Mouse (Mus musculus): ENCODE data around the gene Kif21b. TPM values are rescaled to one million over a fixed set of nuclear protein-coding genes. Genes with fewer than 3 reads are reported as not detected.

Gene Kif21b
- total and polyA plus RNA-seq, 3 experiments, result 4.0 to 34.0 TPM; not detected in 1

DNA sequence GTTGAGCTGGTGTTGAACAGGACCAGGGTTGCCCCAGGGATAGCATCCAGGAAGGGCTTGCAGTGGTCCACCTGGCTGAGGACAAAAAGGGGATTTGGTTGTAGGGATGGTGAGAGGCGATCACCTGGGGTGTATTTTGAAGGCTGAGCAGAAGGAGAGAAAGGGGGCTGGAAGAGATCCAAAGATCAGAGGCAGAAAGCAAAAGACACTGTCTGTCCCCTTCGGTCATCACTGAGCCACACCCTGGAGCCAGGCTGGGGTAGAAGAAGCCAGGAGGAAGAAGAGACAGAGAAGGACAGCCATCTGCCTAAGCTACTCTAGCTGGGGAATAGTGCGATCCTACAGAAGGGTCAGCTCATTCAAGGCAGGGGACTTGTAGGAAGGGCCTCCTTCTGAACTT, 28.6 kb upstream of the Kif21b start:
- Histone ChIP-seq H3K36me3 (ENCODE audit: control insufficient read depth in 1 of 2, insufficient read depth in 2 of 2, low read length in 2 of 2) (peaks cover 0 to 3% of the 10 kb centered on the region in 2 experiments; a peak in 2 of 4 replicates), H3K9me3 (replicated peaks; ENCODE audit: insufficient read depth, low read length) (no peaks in the 10 kb centered on the region), H3K79me2 (ENCODE audit: control insufficient read depth, insufficient read depth, low read length, poor library complexity) (no peaks in the 10 kb centered on the region), H3K27me3 (ENCODE audit: control insufficient read depth in 1 of 2, insufficient read depth in 2 of 2, low read length in 2 of 2) (0 out of 4 replicates have a peak, but pooled peaks cover 0 to 2% of the 10 kb centered on the region in 2 experiments), H3K4me1 (ENCODE audit: control insufficient read depth in 1 of 2, insufficient read depth in 2 of 2, low read length in 2 of 2) (peaks cover 0 to 15% of the 10 kb centered on the region in 2 experiments; a peak in 2 of 4 replicates), H3K27ac (ENCODE audit: control insufficient read depth, low read depth, low read length) (no peak overlapping the region), H3K4me3 (ENCODE audit: control insufficient read depth in 1 of 2, insufficient read depth in 1 of 2, low read depth in 2 of 2, low read length in 2 of 2) (no peak overlapping the region), H3K9ac (ENCODE audit: control insufficient read depth, low read depth, low read length, poor library complexity, severe bottlenecking) (no peak overlapping the region)
- no peak for TF ChIP-seq UBTF (IDR thresholded peaks at IDR 0.05; ENCODE audit: borderline replicate concordance, insufficient read depth, low read depth, low read length)
- no peak for TF ChIP-seq KAT2A (conservative IDR thresholded peaks at IDR 0.05; ENCODE audit: low read depth, low read length)
- no peak for TF ChIP-seq CHD1 (IDR thresholded peaks at IDR 0.05; ENCODE audit: low read depth, low read length)
- TF ChIP-seq SMC3 (IDR thresholded peaks at IDR 0.05; ENCODE audit: low read depth, low read length), result no peak
- TF ChIP-seq GATA1 (IDR thresholded peaks at IDR 0.05; ENCODE audit: low read depth, low read length), result no peak
- TF ChIP-seq CTCF (IDR thresholded peaks at IDR 0.05 in 2 of 3, conservative IDR thresholded peaks at IDR 0.05 in 1 of 3; ENCODE audit: control insufficient read depth in 1 of 3, insufficient read depth in 1 of 3, low read depth in 2 of 3, low read length in 3 of 3, poor library complexity in 1 of 3, severe bottlenecking in 1 of 3), result no peak
- TF ChIP-seq EP300 (IDR thresholded peaks at IDR 0.05; ENCODE audit: low read depth in 1 of 2, low read length in 2 of 2), result no peak
- no peak for TF ChIP-seq TBP (IDR thresholded peaks at IDR 0.05; ENCODE audit: low read depth, low read length)
- no peak for TF ChIP-seq MEF2A (IDR thresholded peaks at IDR 0.05; ENCODE audit: extremely low read depth, insufficient replicate concordance, low read depth, low read length, poor library complexity, severe bottlenecking)
- no peak for TF ChIP-seq MYB (IDR thresholded peaks at IDR 0.05; ENCODE audit: low read depth, low read length)
- TF ChIP-seq E2F4 (IDR thresholded peaks at IDR 0.05; ENCODE audit: borderline replicate concordance, low read depth, low read length), result no peak
- TF ChIP-seq ETS1 (IDR thresholded peaks at IDR 0.05; ENCODE audit: low read depth, low read length), result no peak
- TF ChIP-seq ZC3H11A (IDR thresholded peaks at IDR 0.05; ENCODE audit: low read depth, low read length), result no peak
- no peak for TF ChIP-seq POLR2A (IDR thresholded peaks at IDR 0.05; ENCODE audit: control insufficient read depth in 1 of 2, insufficient read depth in 1 of 2, low read depth in 1 of 2, low read length in 2 of 2, poor library complexity in 1 of 2)
- no peak for TF ChIP-seq TAL1 (IDR thresholded peaks at IDR 0.05; ENCODE audit: low read length)
- DNase-seq (ENCODE audit: low read depth, low spot score), result no peak

DNA sequence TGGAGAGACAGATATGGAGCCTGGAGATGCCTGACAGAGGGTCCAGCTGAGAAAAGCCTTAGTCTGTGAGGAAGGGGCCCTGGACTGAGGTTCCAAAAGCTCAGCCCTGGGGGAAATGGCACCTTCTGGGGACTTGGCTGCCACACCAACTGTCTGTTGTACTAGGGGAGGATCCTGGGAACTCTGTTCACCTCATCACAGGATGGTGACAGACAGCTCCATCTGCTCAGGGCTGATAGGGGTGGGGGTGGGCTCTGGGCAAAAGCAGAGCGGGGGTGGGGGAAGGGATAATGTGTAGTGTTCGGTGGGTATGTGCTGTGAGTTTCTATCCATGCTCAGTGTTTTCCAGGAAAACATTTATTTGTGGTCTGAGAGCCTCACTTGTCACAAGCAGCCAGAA, 28.2 kb upstream of the Kif21b start:
- Histone ChIP-seq H3K9ac (ENCODE audit: control insufficient read depth, low read depth, low read length, poor library complexity, severe bottlenecking) (no peak overlapping the region), H3K27ac (ENCODE audit: control insufficient read depth, low read depth, low read length) (no peak overlapping the region), H3K4me1 (ENCODE audit: control insufficient read depth in 1 of 2, insufficient read depth in 2 of 2, low read length in 2 of 2) (peaks cover 0 to 15% of the 10 kb centered on the region in 2 experiments; a peak in 2 of 4 replicates), H3K9me3 (replicated peaks; ENCODE audit: insufficient read depth, low read length) (no peaks in the 10 kb centered on the region), H3K36me3 (ENCODE audit: control insufficient read depth in 1 of 2, insufficient read depth in 2 of 2, low read length in 2 of 2) (peaks cover 0 to 3% of the 10 kb centered on the region in 2 experiments; a peak in 2 of 4 replicates), H3K4me3 (ENCODE audit: control insufficient read depth in 1 of 2, insufficient read depth in 1 of 2, low read depth in 2 of 2, low read length in 2 of 2) (no peak overlapping the region), H3K79me2 (ENCODE audit: control insufficient read depth, insufficient read depth, low read length, poor library complexity) (no peaks in the 10 kb centered on the region), H3K27me3 (ENCODE audit: control insufficient read depth in 1 of 2, insufficient read depth in 2 of 2, low read length in 2 of 2) (0 out of 4 replicates have a peak, but pooled peaks cover 0 to 2% of the 10 kb centered on the region in 2 experiments)
- peak; percentile 39 for DNase-seq (ENCODE audit: low read depth, low spot score)
- TF ChIP-seq ZMIZ1 (IDR thresholded peaks at IDR 0.05; ENCODE audit: low read depth, low read length), result no peak
- TF ChIP-seq MYB (IDR thresholded peaks at IDR 0.05; ENCODE audit: low read depth, low read length), result no peak
- TF ChIP-seq TAL1 (IDR thresholded peaks at IDR 0.05; ENCODE audit: low read length), result 0 out of 2 replicates have a peak, but pooled peaks have one; percentile 21
- no peak for TF ChIP-seq GATA1 (IDR thresholded peaks at IDR 0.05; ENCODE audit: low read depth, low read length)
- TF ChIP-seq TCF12 (IDR thresholded peaks at IDR 0.05; ENCODE audit: low read depth, low read length), result peak; percentile 28; the same call in 1 of the 2 replicates
